Mouse (Mus musculus): ENCODE results near the gene Pam.
"Not testable (repeated sequence)": the region's sequence is repeated elsewhere in the genome, so short reads cannot be mapped to it uniquely, and the experiment has no call there.

Pam gene

GRCm38 (mm10) chr1:97768089-97768488 lies 327.4 kb downstream of the Pam start:
- no peak for DNase-seq (ENCODE audit: low spot score in 2 of 2)

GRCm38 (mm10) chr1:97765712-97766111 lies 329.7 kb downstream of the Pam start:
- DNase-seq (ENCODE audit: low spot score in 2 of 2), result not testable (repeated sequence)

GRCm38 (mm10) chr1:97761477-97761876 lies 334.0 kb downstream of the Pam start:
- DNase-seq (ENCODE audit: low spot score in 2 of 2), result no peak

- DNase-seq (ENCODE audit: low spot score in 2 of 2), result no peak
Measured at GRCm38 (mm10) chr1:97760598-97760997, 334.8 kb downstream of the Pam start.

- no peak for DNase-seq (ENCODE audit: low spot score in 2 of 2)
Measured at GRCm38 (mm10) chr1:97759841-97760240, 335.6 kb downstream of the Pam start.

GRCm38 (mm10) chr1:97754392-97754791 lies 341.1 kb downstream of the Pam start:
- no peak for DNase-seq (ENCODE audit: low spot score in 2 of 2)

- no peak for DNase-seq (ENCODE audit: low spot score in 2 of 2)
Measured at GRCm38 (mm10) chr1:97753216-97753615, 342.2 kb downstream of the Pam start.

- DNase-seq (ENCODE audit: low spot score in 2 of 2), result no peak
Measured at GRCm38 (mm10) chr1:97748163-97748562, 347.3 kb downstream of the Pam start.

- no peak for DNase-seq (ENCODE audit: low spot score in 2 of 2)
Measured at GRCm38 (mm10) chr1:97746261-97746660, 349.2 kb downstream of the Pam start.

- no peak for DNase-seq (ENCODE audit: low spot score in 2 of 2)
Measured at GRCm38 (mm10) chr1:97745712-97746111, 349.7 kb downstream of the Pam start.
